Mouse (Mus musculus): ENCODE data around the gene Uba3.
A peak's percentile ranks its signal among the peaks of the same experiment; 100 is the strongest.

Gene Uba3

GRCm38 (mm10) chr6:97210962-97211601 is 5.6 kb upstream of the Uba3 start:
- DNase-seq (ENCODE audit: low spot score in 2 of 2) = no peak

GRCm38 (mm10) chr6:97210191-97210961 is 4.9 kb upstream of the Uba3 start, which contains the start of gene Arl6ip5:
Gene Arl6ip5, plus strand, starts transcription at chr6:97210689.
- peak; percentile 80 to 86 for DNase-seq (ENCODE audit: low spot score in 2 of 2)

DNA sequence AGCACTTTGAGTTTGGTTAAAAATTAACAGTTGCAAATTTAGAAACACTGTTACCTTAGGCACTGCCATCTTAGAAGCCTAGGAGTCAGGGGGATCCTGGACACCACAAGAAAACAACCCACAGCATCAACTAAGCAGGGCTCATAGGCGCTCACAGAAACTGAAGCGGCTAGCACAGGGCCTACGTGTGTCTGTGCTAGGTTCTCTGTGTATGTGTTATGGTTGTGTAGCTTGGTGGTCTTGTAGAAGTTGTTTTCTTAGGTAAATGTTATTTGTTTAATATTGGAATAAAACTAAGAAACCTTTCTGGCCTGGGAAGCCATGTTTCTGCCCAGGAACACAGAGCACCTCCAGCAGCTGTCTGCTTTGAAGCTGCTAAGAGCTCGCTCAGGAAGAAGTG is 4.3 kb upstream of the Uba3 start:
- DNase-seq (ENCODE audit: low spot score in 2 of 2) = no peak

- no peak for DNase-seq (ENCODE audit: low spot score in 2 of 2)
Measured at GRCm38 (mm10) chr6:97209201-97209600, 3.8 kb upstream of the Uba3 start.

DNA sequence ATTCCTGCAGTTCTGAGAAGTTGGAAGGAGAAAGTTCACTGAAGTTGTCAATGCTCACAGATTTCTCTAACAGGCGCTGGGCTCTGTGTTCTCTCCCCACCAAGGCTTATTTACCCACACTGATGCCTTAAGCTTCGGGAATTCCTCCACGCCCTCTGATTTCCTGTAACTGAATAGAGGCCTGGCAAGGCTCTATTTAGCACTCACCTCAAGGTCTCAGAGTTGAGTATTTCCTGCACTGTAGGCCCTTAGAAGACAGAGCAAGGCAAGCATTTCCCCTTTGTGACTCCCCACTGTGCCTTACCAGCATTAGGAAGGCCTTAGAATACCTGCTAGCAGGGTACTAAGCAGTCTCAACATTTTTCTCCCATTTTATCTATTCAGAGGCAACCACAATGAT is 3.0 kb upstream of the Uba3 start:
- no peak for DNase-seq (ENCODE audit: low spot score in 2 of 2)

DNA sequence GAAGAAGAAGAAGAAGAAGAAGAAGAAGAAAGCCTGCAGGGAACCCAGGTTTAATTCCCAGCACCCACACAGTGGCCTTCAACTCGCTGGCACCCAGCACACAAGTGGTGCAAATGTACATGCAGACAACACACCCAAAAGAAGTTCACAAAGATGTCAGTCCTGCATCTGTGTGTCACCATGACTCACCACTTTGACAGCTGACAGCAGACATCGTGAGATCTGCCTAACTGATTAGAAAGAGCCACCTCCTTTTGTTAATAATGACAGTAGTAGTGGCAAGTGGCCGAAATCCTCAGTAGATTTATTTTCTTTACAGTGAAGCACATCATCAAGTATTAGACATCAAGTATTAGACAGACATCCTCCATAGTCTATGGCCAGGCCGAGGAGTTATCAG is 1.6 kb upstream of the Uba3 start:
- DNase-seq (ENCODE audit: low spot score in 2 of 2) = no peak

- peak in 1 of 2 experiments; percentile 43 for DNase-seq (ENCODE audit: low spot score in 2 of 2)
Measured at GRCm38 (mm10) chr6:97204952-97205351, 495 bp downstream of the Uba3 start.

DNA sequence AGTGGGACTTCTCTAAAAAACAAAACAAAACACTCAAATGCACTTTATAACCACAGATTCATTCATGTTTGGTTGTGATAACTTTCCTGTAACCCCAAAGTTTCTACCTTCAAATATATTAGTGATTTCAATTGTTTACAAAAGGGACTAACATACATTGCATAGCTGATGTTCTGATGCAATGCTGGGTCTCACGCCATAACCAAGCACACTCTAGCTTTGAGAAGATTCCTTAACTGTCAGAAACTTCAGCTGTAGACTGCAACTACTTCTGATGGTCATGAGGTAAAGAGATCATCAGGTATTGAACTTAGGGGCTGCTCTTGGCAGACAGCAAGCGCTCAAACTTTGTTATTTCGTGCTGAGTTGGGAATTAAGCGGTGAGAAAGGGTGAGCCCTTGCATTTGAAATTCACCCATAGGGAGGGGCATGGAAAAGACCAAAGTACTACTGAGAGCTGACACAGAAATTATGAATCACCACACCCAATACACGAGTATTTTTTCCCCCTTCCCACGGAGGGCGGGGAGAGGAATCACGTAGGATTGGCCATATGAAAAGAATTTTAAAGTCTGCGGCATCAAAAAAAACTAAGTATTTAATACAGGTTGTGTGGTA is 1.1 kb downstream of the Uba3 start:
- no peak for DNase-seq (ENCODE audit: low spot score in 2 of 2)

- no peak for DNase-seq (ENCODE audit: low spot score in 2 of 2)
Measured at GRCm38 (mm10) chr6:97202477-97202876, 3.0 kb downstream of the Uba3 start.

DNA sequence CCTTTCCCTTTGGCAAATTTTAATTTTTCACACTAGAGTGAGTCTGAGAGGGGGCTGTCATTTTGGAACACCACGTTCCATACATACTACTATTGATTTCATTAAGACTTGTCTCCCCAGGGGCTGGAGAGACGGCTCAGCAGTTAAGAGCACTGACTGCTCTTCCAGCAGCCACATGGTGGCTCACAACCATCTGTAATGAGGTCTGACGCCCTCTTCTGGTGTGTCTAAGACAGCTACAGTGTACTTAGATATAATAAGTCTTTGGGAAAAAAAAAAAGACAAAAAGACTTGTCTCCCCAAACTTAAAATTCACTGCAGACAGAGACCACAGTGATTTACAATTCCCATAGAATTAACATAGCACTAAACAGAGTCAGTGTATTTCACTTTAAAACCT is 5.0 kb downstream of the Uba3 start:
- DNase-seq (ENCODE audit: low spot score in 2 of 2) = no peak

GRCm38 (mm10) chr6:97179367-97179828 is 26.0 kb downstream of the Uba3 start:
- DNase-seq (ENCODE audit: low spot score in 2 of 2) = no peak

DNA sequence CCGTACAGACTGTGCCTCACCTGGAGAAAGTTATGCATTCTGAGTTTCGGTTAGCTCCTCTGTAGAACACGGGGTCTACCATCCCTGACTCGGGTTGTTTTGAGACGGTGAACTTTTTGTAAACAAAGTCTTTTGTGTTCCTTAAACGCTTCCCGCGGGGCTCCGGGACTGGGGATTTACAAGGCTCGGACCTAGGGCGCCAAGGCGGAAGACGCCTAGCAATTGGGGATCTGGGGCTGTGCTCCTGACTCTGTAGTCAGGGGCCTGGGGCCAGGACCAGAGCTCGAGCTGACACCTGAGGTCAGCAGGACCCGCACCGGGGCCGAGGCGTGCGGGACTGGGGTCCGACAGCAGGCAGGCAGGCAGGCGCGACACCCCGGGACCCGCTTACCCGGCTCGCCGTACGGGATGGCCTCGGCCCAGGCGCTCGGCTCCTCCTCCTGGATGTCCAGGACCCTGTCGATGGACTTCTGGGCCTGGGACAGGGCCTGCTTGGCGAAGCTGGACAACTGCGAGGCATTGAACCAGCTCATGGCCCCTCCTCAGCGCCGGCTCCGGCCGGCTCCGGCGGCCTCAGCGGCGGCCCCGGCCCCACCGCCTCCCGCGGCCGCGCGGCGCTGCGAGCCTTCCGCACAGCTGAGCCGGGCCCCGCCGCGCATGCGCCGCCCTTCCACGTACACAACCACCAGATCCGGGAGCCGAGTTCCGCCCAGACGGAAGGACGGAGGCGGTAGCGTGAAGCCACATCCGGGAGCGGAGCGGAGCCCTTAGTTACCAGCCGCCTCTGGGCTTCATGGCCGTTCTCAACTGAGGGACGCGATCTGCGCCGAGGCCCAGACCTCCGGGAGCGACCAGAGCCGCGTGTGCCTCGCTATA is 26.7 kb downstream of the Uba3 start, which contains the start of gene Tmf1:
TSS of gene Tmf1 (minus strand) at position 632 of the 876 bp plus-strand sequence.
- DNase-seq (ENCODE audit: low spot score in 2 of 2) = peak; percentile 91 to 94

DNA sequence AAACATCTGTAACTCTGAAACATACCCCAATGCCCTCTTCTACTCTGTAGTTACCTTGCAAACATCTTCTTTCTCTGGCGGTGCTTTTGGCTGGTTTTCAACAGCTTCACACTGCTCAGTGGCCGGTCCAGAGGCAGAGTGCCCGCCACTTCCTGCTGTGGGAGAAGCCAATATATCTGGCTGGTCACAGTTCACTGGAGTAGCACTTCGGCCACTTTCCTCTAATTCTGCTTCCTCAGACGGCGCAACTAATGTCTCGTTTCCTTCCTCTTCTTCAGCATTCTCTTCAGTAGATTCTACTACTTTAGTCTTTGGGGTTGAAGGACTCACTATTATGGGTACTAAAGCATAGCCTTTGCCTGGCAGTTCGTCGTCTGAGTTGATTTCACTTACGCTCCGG is 29.7 kb downstream of the Uba3 start:
- no peak for DNase-seq (ENCODE audit: low spot score in 2 of 2)

- no peak for DNase-seq (ENCODE audit: low spot score in 2 of 2)
Measured at GRCm38 (mm10) chr6:97150156-97150555, 55.3 kb downstream of the Uba3 start.

- no peak for DNase-seq (ENCODE audit: low spot score in 2 of 2)
Measured at GRCm38 (mm10) chr6:97149721-97150120, 55.7 kb downstream of the Uba3 start.

- DNase-seq (ENCODE audit: low spot score in 2 of 2) = peak; percentile 48 to 73
Measured at GRCm38 (mm10) chr6:97148383-97149251, 56.8 kb downstream of the Uba3 start, which contains the start of gene Eogt. Gene Eogt, minus strand, starts transcription at chr6:97149182.

GRCm38 (mm10) chr6:97147755-97148382 is 57.6 kb downstream of the Uba3 start:
- DNase-seq (ENCODE audit: low spot score in 2 of 2) = peak; percentile 20 to 43

DNA sequence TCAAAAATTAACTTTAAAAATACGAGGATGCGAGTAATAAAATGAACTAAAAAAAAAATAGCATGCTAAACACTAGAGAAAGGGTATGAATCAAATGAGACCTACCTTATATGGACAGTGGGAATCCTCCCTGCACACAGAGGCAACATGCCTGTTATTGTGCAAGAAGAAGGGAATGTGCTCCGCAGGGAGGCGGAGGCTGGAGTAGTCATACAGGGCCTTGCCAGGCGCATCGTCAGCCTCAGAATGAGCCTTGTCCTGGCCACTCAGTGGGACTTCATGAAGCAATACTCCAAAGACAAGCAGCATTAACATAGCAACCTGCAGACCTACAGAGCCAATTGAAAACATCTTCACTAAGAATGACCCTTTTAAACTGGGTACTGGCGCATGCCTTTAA is 60.3 kb downstream of the Uba3 start:
- no peak for DNase-seq (ENCODE audit: low spot score in 2 of 2)

DNA sequence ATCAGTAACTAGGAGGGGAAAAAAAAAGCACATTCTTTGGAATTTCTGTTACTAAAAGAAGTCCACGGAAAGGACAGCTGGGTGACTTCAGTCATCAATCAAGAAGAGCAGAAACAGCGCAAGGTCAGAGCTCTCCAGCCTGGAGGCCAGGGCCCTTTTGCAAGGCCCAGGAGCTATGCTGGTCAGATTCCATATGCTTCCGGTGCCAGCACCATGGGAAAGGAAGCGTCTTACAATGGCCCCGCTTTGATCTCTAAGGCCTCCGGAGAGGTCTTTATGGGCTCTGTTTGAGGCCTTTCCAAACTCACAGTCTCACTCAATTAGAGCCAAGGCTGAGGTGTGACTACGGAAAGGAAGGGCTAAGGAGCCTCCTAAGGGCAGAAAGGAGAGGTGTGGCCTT is 61.1 kb downstream of the Uba3 start:
- no peak for DNase-seq (ENCODE audit: low spot score in 2 of 2)

- no peak for DNase-seq (ENCODE audit: low spot score in 2 of 2)
Measured at GRCm38 (mm10) chr6:97142611-97143010, 62.8 kb downstream of the Uba3 start.
